8 mouse cellular contexts compared by ENCODE assay signal in genomic region chr11:22437140-22437850, GRCm38 (mm10).
DNase-seq lines count a peak whose midpoint lies in the region; ATAC-seq lines count a peak whose summit lies in the region.

No protein-coding gene starts in this region.

- H3K9me3 ChIP-seq in hindbrain, embryonic 10.5 days = no peaks in the 10 kb centered on the region

- no peaks in the 10 kb centered on the region for H3K27me3 ChIP-seq in hindbrain, embryonic 10.5 days (ENCODE audit: insufficient read depth, poor library complexity, severe bottlenecking)

- no peaks in the 10 kb centered on the region for H3K36me3 ChIP-seq in hindbrain, embryonic 10.5 days

- 22% methylated on average over 5 of the region's 5 CpGs for WGBS in hindbrain, embryonic 10.5 days

- peak; percentile 78 for DNase-seq in ES-CJ7 (ENCODE audit: low read depth, low spot score)
- DNase-seq in cerebellum, adult 18-20 months = peak; percentile 1 to 12
- peak; percentile 19 to 26 for DNase-seq in frontal cortex, postnatal 10 days (ENCODE audit: low spot score in 2 of 2)
- DNase-seq in hindbrain, embryonic 10.5 days (ENCODE audit: low spot score) = peak; percentile 30
- peak; percentile 23 to 25 for DNase-seq in layer of hippocampus, postnatal 36 days
- DNase-seq in lung, postnatal 36 days = peak; percentile 85
- peak; percentile 94 for DNase-seq in skeletal muscle tissue, adult 2 months (ENCODE audit: low read depth, low spot score)

- ATAC-seq in erythroid progenitor cell, adult 5-6 weeks (replicated peaks; ENCODE audit: low FRiP score, poor library complexity, severe bottlenecking) = no peak

- H3K27ac ChIP-seq in hindbrain, embryonic 10.5 days = no peak overlapping the region

- no peak overlapping the region for H3K4me3 ChIP-seq in hindbrain, embryonic 10.5 days

- no peaks in the 10 kb centered on the region for H3K4me1 ChIP-seq in hindbrain, embryonic 10.5 days (replicated peaks)

Comparison
In these comparisons a context has a peak if more than half of its experiments do, and no peak if none do; other contexts are left out.
1. DNase-seq: peak in every context shown above with its lines; median percentile 94 in skeletal muscle tissue, adult 2 months; 85 in lung, postnatal 36 days; 78 in ES-CJ7; 30 in hindbrain, embryonic 10.5 days; 24 in layer of hippocampus, postnatal 36 days; 22 in frontal cortex, postnatal 10 days; 6 in cerebellum, adult 18-20 months.